Mouse (Mus musculus) MEL (cell line): ENCODE measurements at regions not wholly inside any gene's neighbourhood (a gene's known extent, or its start where the extent isn't known, plus 50 kb on each side); places are given as distances from the start of the nearest gene placed in this dataset.
A peak's percentile ranks its signal among the peaks of the same experiment; 100 is the strongest.

Experiments used
- DNase-seq: peaks from one replicate; pipeline ENCODE4 v3.0.0; 2011; ENCODE audit warnings: low read depth, low spot score
- H3K27ac ChIP-seq: 2 replicates; pipeline ENCODE4 v1.5.1; 2012; ENCODE audit warnings: low read depth, mild to moderate bottlenecking, control low read depth, low read length, moderate library complexity; ENCODE audit not compliant: control insufficient read depth
- H3K27me3 ChIP-seq, 2 experiments: fragments of 150-350 bp in 1 of 2; sonication (generic) in 1 of 2; 2 replicates each; pipeline ENCODE4 v1.6.1; 2012; ENCODE audit warnings: low read length in 2 of 2, mild to moderate bottlenecking in 2 of 2, improper control_type of control experiment in 1 of 2, moderate library complexity in 1 of 2; ENCODE audit not compliant: insufficient read depth in 2 of 2, control insufficient read depth in 1 of 2
- H3K36me3 ChIP-seq, 2 experiments: 2 replicates each; pipeline ENCODE4 v1.6.1; 2012 to 2014; ENCODE audit warnings: low read length in 2 of 2, improper control_type of control experiment in 1 of 2, inconsistent platforms in 1 of 2, mild to moderate bottlenecking in 1 of 2; ENCODE audit not compliant: insufficient read depth in 2 of 2, control insufficient read depth in 1 of 2
- H3K4me1 ChIP-seq, 2 experiments: fragments of 150-350 bp in 1 of 2; sonication (generic) in 1 of 2; 2 replicates each; pipeline ENCODE4 v1.6.1; 2012; ENCODE audit warnings: low read length in 2 of 2, improper control_type of control experiment in 1 of 2, mild to moderate bottlenecking in 1 of 2; ENCODE audit not compliant: insufficient read depth in 2 of 2, control insufficient read depth in 1 of 2
- H3K4me3 ChIP-seq, 2 experiments: fragments of 150-350 bp in 1 of 2; sonication (generic) in 1 of 2; 2 replicates each; pipeline ENCODE4 v1.5.1; 2012; ENCODE audit warnings: low read depth in 2 of 2, low read length in 2 of 2, mild to moderate bottlenecking in 2 of 2, moderate library complexity in 2 of 2, control low read depth in 1 of 2, improper control_type of control experiment in 1 of 2; ENCODE audit not compliant: control insufficient read depth in 1 of 2, insufficient read depth in 1 of 2
- H3K79me2 ChIP-seq: 2 replicates; pipeline ENCODE4 v1.6.1; 2012; ENCODE audit warnings: mild to moderate bottlenecking, low read length, moderate library complexity; ENCODE audit not compliant: control insufficient read depth, poor library complexity, insufficient read depth
- H3K9ac ChIP-seq: 2 replicates; pipeline ENCODE4 v1.6.1; 2012; ENCODE audit warnings: low read depth, mild to moderate bottlenecking, control low read depth, low read length, moderate library complexity; ENCODE audit not compliant: control insufficient read depth, poor library complexity, severe bottlenecking
- H3K9me3 ChIP-seq: fragments of 150-350 bp; sonication (generic); replicated peaks from 2 replicates; pipeline ENCODE4 v1.6.1; 2012; ENCODE audit warnings: mild to moderate bottlenecking, low read length, improper control_type of control experiment, moderate library complexity; ENCODE audit not compliant: insufficient read depth
- BHLHE40 ChIP-seq: IDR thresholded peaks from 2 replicates; pipeline ENCODE4 v1.6.1; 2012; ENCODE audit warnings: low read depth, mild to moderate bottlenecking, inconsistent platforms, low read length, improper control_type of control experiment, borderline replicate concordance
- CHD1 ChIP-seq: IDR thresholded peaks from 2 replicates; pipeline ENCODE4 v1.6.1; 2012; ENCODE audit warnings: low read depth, mild to moderate bottlenecking, inconsistent platforms, low read length, improper control_type of control experiment
- CHD2 ChIP-seq: IDR thresholded peaks from 2 replicates; pipeline ENCODE4 v1.6.1; 2011; ENCODE audit warnings: low read length, improper control_type of control experiment
- CTCF ChIP-seq, 3 experiments: IDR thresholded peaks in 2 of 3; conservative IDR thresholded peaks in 1 of 3; 2 replicates each; pipeline ENCODE4 v1.5.1; 2011 to 2012; ENCODE audit warnings: low read length in 3 of 3, low read depth in 2 of 3, mild to moderate bottlenecking in 2 of 3, improper control_type of control experiment in 1 of 3, inconsistent platforms in 1 of 3, mixed read lengths in 1 of 3, moderate library complexity in 1 of 3; ENCODE audit not compliant: control insufficient read depth in 1 of 3, insufficient read depth in 1 of 3, poor library complexity in 1 of 3, severe bottlenecking in 1 of 3
- E2F4 ChIP-seq: IDR thresholded peaks from 2 replicates; pipeline ENCODE4 v1.6.1; 2011; ENCODE audit warnings: low read depth, low read length, improper control_type of control experiment, borderline replicate concordance
- ELF1 ChIP-seq: IDR thresholded peaks from 2 replicates; pipeline ENCODE4 v1.6.1; 2014; ENCODE audit warnings: low read depth, mild to moderate bottlenecking, inconsistent platforms, low read length, improper control_type of control experiment, moderate library complexity
- EP300 ChIP-seq, 2 experiments: IDR thresholded peaks; 2 replicates each; pipeline ENCODE4 v1.6.1; 2011; ENCODE audit warnings: improper control_type of control experiment in 2 of 2, low read length in 2 of 2, low read depth in 1 of 2, mild to moderate bottlenecking in 1 of 2
- ETS1 ChIP-seq: IDR thresholded peaks from 2 replicates; pipeline ENCODE4 v1.6.1; 2012; ENCODE audit warnings: low read depth, mild to moderate bottlenecking, inconsistent platforms, low read length, improper control_type of control experiment, moderate library complexity
- GABPA ChIP-seq: IDR thresholded peaks from 2 replicates; pipeline ENCODE4 v1.6.1; 2012; ENCODE audit warnings: low read depth, mild to moderate bottlenecking, inconsistent platforms, low read length, improper control_type of control experiment, moderate library complexity
- GATA1 ChIP-seq: IDR thresholded peaks from 2 replicates; pipeline ENCODE4 v1.6.1; 2011; ENCODE audit warnings: low read depth, low read length, improper control_type of control experiment
- HCFC1 ChIP-seq: IDR thresholded peaks from 2 replicates; pipeline ENCODE4 v1.6.1; 2012; ENCODE audit warnings: low read depth, mild to moderate bottlenecking, inconsistent platforms, low read length, improper control_type of control experiment, moderate library complexity
- JUND ChIP-seq: IDR thresholded peaks from 2 replicates; pipeline ENCODE4 v1.6.1; 2011; ENCODE audit warnings: low read depth, mild to moderate bottlenecking, improper control_type of control experiment, low read length
- KAT2A ChIP-seq: conservative IDR thresholded peaks from 2 replicates; pipeline ENCODE4 v1.6.1; 2012; ENCODE audit warnings: low read depth, low read length, improper control_type of control experiment, inconsistent platforms
- MAFK ChIP-seq: IDR thresholded peaks from 2 replicates; pipeline ENCODE4 v1.6.1; 2011; ENCODE audit warnings: low read depth, mild to moderate bottlenecking, low read length, improper control_type of control experiment, borderline replicate concordance
- MAX ChIP-seq: IDR thresholded peaks from 2 replicates; pipeline ENCODE4 v1.6.1; 2011; ENCODE audit warnings: low read length, improper control_type of control experiment
- MAZ ChIP-seq: IDR thresholded peaks from 2 replicates; pipeline ENCODE4 v1.6.1; 2012; ENCODE audit warnings: low read depth, mild to moderate bottlenecking, inconsistent platforms, low read length, improper control_type of control experiment
- MEF2A ChIP-seq: IDR thresholded peaks from 2 replicates; pipeline ENCODE4 v1.6.1; 2014; ENCODE audit warnings: low read depth, mild to moderate bottlenecking, inconsistent platforms, low read length, improper control_type of control experiment; ENCODE audit not compliant: poor library complexity, insufficient replicate concordance, severe bottlenecking; ENCODE audit errors: extremely low read depth
- MXI1 ChIP-seq: IDR thresholded peaks from 2 replicates; pipeline ENCODE4 v1.6.1; 2011; ENCODE audit warnings: mild to moderate bottlenecking, low read depth, low read length, improper control_type of control experiment
- MYB ChIP-seq: IDR thresholded peaks from 2 replicates; pipeline ENCODE4 v1.6.1; 2011; ENCODE audit warnings: mild to moderate bottlenecking, low read depth, low read length, improper control_type of control experiment
- MYC ChIP-seq: IDR thresholded peaks from 2 replicates; pipeline ENCODE4 v1.6.1; 2011; ENCODE audit warnings: low read depth, mild to moderate bottlenecking, low read length, improper control_type of control experiment, moderate library complexity
- NELFE ChIP-seq: IDR thresholded peaks from 2 replicates; pipeline ENCODE4 v1.6.1; 2011; ENCODE audit warnings: low read depth, low read length, improper control_type of control experiment
- NRF1 ChIP-seq: IDR thresholded peaks from 2 replicates; pipeline ENCODE4 v1.6.1; 2014; ENCODE audit warnings: low read depth, mild to moderate bottlenecking, inconsistent platforms, low read length, improper control_type of control experiment, moderate library complexity; ENCODE audit not compliant: poor library complexity, insufficient read depth, severe bottlenecking
- POLR2A ChIP-seq, 2 experiments: IDR thresholded peaks; 2 replicates each; pipeline ENCODE4 v1.6.1; 2011 to 2012; ENCODE audit warnings: low read length in 2 of 2, mild to moderate bottlenecking in 2 of 2, control low read depth in 1 of 2, improper control_type of control experiment in 1 of 2, low read depth in 1 of 2, moderate library complexity in 1 of 2; ENCODE audit not compliant: control insufficient read depth in 1 of 2, insufficient read depth in 1 of 2, poor library complexity in 1 of 2
- POLR2AphosphoS2 ChIP-seq: IDR thresholded peaks from 2 replicates; pipeline ENCODE4 v1.6.1; 2011; ENCODE audit warnings: low read length, improper control_type of control experiment
- POLR2AphosphoS5 ChIP-seq: IDR thresholded peaks from 2 replicates; pipeline ENCODE4 v1.6.1; 2012; ENCODE audit warnings: low read depth, borderline replicate concordance, mild to moderate bottlenecking, inconsistent platforms, low read length, moderate library complexity, mixed read lengths
- TAL1 ChIP-seq: IDR thresholded peaks from 2 replicates; pipeline ENCODE4 v1.6.1; 2012; ENCODE audit warnings: mild to moderate bottlenecking, inconsistent platforms, low read length, moderate library complexity, mixed read lengths
- TBP ChIP-seq: IDR thresholded peaks from 2 replicates; pipeline ENCODE4 v1.8.0; 2011; ENCODE audit warnings: low read depth, low read length, improper control_type of control experiment
- TCF12 ChIP-seq: IDR thresholded peaks from 2 replicates; pipeline ENCODE4 v1.6.1; 2014; ENCODE audit warnings: low read depth, mild to moderate bottlenecking, inconsistent platforms, low read length, improper control_type of control experiment, moderate library complexity
- UBTF ChIP-seq: IDR thresholded peaks from 2 replicates; pipeline ENCODE4 v1.6.1; 2012; ENCODE audit warnings: low read depth, mild to moderate bottlenecking, inconsistent platforms, low read length, improper control_type of control experiment, moderate library complexity, borderline replicate concordance; ENCODE audit not compliant: insufficient read depth
- USF1 ChIP-seq: IDR thresholded peaks from 2 replicates; pipeline ENCODE4 v1.6.1; 2014; ENCODE audit warnings: low read depth, mild to moderate bottlenecking, inconsistent platforms, low read length, improper control_type of control experiment, moderate library complexity
- USF2 ChIP-seq, 2 experiments: IDR thresholded peaks; 2 replicates each; pipeline ENCODE4 v1.6.1; 2011 to 2012; ENCODE audit warnings: improper control_type of control experiment in 2 of 2, low read length in 2 of 2, borderline replicate concordance in 1 of 2, inconsistent platforms in 1 of 2, low read depth in 1 of 2, mild to moderate bottlenecking in 1 of 2; ENCODE audit not compliant: insufficient read depth in 1 of 2
- ZC3H11A ChIP-seq: IDR thresholded peaks from 2 replicates; pipeline ENCODE4 v1.6.1; 2012; ENCODE audit warnings: low read depth, mild to moderate bottlenecking, inconsistent platforms, low read length, improper control_type of control experiment
- ZKSCAN1 ChIP-seq: IDR thresholded peaks from 2 replicates; pipeline ENCODE4 v1.6.1; 2012; ENCODE audit warnings: low read depth, mild to moderate bottlenecking, inconsistent platforms, low read length, improper control_type of control experiment, moderate library complexity
- ZMIZ1 ChIP-seq: IDR thresholded peaks from 2 replicates; pipeline ENCODE4 v1.6.1; 2012; ENCODE audit warnings: low read depth, mild to moderate bottlenecking, inconsistent platforms, low read length, improper control_type of control experiment, moderate library complexity
- ZNF384 ChIP-seq: IDR thresholded peaks from 2 replicates; pipeline ENCODE4 v1.6.1; 2012; ENCODE audit warnings: low read depth, mild to moderate bottlenecking, inconsistent platforms, low read length, improper control_type of control experiment

DNA sequence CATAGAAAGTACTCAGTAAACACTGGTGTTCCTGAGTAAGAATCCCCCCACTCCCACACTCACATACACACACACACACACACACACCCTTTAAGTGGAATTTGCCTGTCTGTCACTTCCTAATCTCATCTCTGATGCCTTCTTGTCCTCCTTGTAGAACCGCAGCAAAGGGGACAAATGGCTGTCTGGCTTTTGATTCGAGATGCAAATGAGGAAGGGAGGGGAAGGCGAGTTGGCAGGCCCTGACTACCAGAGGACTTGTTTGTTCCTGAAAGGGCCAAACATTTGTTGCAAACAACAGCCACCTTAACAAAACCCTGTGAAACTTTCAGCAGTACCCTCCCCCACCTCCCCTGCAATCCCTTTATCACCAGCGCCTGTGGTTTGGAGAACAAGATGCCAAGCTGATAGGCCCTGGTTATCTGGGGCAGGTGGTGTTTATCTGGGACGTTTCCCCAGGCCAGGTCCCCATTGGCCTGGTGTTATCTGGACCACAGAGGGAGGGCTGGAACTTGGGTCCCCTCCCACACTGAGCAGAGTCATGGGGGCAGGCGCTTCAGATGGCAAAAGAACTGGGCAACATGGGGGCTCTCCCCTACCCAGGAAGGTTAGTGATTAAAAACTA is 67.5 kb upstream of the Lhx1 start:
- Histone ChIP-seq H3K27me3 (no peaks in the 10 kb centered on the region), H3K4me3 (no peak overlapping the region)
- DNase-seq = peak; percentile 92
- peak; percentile 31; the same call in 1 of the 2 replicates for TF ChIP-seq MXI1
- peak; percentile 53; the same call in 1 of the 2 replicates for TF ChIP-seq ZMIZ1
- no peak for TF ChIP-seq E2F4
- 0 out of 2 replicates have a peak, but pooled peaks have one; percentile 20 for TF ChIP-seq ZC3H11A
- no peak; the same call in 1 of the 2 replicates for TF ChIP-seq ZNF384
- peak; percentile 74; the same call in 1 of the 2 replicates for TF ChIP-seq MEF2A
- peak; percentile 80 for TF ChIP-seq MAFK
- no peak for TF ChIP-seq NRF1
- no peak for TF ChIP-seq MYB
- TF ChIP-seq GABPA = no peak
- TF ChIP-seq HCFC1 = no peak
- no peak for TF ChIP-seq TBP
- TF ChIP-seq NELFE = no peak
- peak; percentile 45; the same call in 1 of the 2 replicates for TF ChIP-seq POLR2AphosphoS2
- TF ChIP-seq UBTF = no peak
- TF ChIP-seq BHLHE40 = peak; percentile 59
- TF ChIP-seq ETS1 = peak; percentile 93
- TF ChIP-seq POLR2AphosphoS5 = no peak
- TF ChIP-seq MAX = no peak
- peak; percentile 77 for TF ChIP-seq CHD2
- TF ChIP-seq TAL1 = peak; percentile 31; the same call in 1 of the 2 replicates
- no peak for TF ChIP-seq CTCF (IDR thresholded peaks at IDR 0.05 in 2 of 3, conservative IDR thresholded peaks at IDR 0.05 in 1 of 3; ENCODE audit: control insufficient read depth in 1 of 3, insufficient read depth in 1 of 3, low read depth in 2 of 3, low read length in 3 of 3, poor library complexity in 1 of 3, severe bottlenecking in 1 of 3)
- TF ChIP-seq USF2 (IDR thresholded peaks at IDR 0.05; ENCODE audit: borderline replicate concordance in 1 of 2, insufficient read depth in 1 of 2, low read depth in 1 of 2, low read length in 2 of 2) = no peak
- TF ChIP-seq KAT2A = no peak; the same call in 1 of the 2 replicates
- 0 out of 2 replicates have a peak, but pooled peaks have one; percentile 9 for TF ChIP-seq ZKSCAN1
- peak; percentile 93 for TF ChIP-seq MAZ
- peak; percentile 99 for TF ChIP-seq GATA1
- TF ChIP-seq JUND = no peak
- TF ChIP-seq ELF1 = peak; percentile 40; the same call in 1 of the 2 replicates
- TF ChIP-seq USF1 = peak; percentile 42; the same call in 1 of the 2 replicates
- TF ChIP-seq MYC = no peak
- TF ChIP-seq TCF12 = peak; percentile 100
- no peak for TF ChIP-seq CHD1
- 0 out of 4 replicates have a peak, but pooled peaks of 1 of the 2 experiments have one; percentile 34 for TF ChIP-seq POLR2A (IDR thresholded peaks at IDR 0.05; ENCODE audit: control insufficient read depth in 1 of 2, insufficient read depth in 1 of 2, low read depth in 1 of 2, low read length in 2 of 2, poor library complexity in 1 of 2)
- TF ChIP-seq EP300 (IDR thresholded peaks at IDR 0.05; ENCODE audit: low read depth in 1 of 2, low read length in 2 of 2) = peak; percentile 92 to 98

More for the DNA sequence above, 67.5 kb upstream of the Lhx1 start:
- Histone ChIP-seq H3K36me3 (peaks cover 0 to 11% of the 10 kb centered on the region in 2 experiments; a peak in 2 of 4 replicates), H3K79me2 (no peaks in the 10 kb centered on the region), H3K4me1 (peaks cover 8 to 19% of the 10 kb centered on the region in 2 experiments; a peak in 3 of 4 replicates), H3K9ac (no peak overlapping the region), H3K27ac (peak overlapping the region; percentile 10), H3K9me3 (no peaks in the 10 kb centered on the region)
